Mouse (Mus musculus) spleen, adult 2 months (tissue): ENCODE measurements around the gene Clcf1. TPM values are rescaled to one million over a fixed set of nuclear protein-coding genes. Genes with fewer than 3 reads are reported as not detected.
A peak's percentile ranks its signal among the peaks of the same experiment; 100 is the strongest.

Experiments
- DNase-seq, 2 experiments: peaks; one replicate each; pipeline versions ENCODE4 v3.0.0 to v3.0.0-alpha.2; 2012 to 2021; ENCODE audit warnings: low spot score in 2 of 2, low read depth in 1 of 2
- H3K27ac ChIP-seq: fragments of 200-500 bp; 2 replicates; pipeline ENCODE4 v1.5.1; 2012; ENCODE audit warnings: low read length, inconsistent platforms; ENCODE audit not compliant: insufficient read depth
- H3K27me3 ChIP-seq: fragments of 200-500 bp; 2 replicates; pipeline ENCODE4 v1.6.1; 2012; ENCODE audit warnings: mild to moderate bottlenecking, moderate library complexity, low read length, inconsistent platforms; ENCODE audit not compliant: control insufficient read depth, insufficient read depth
- H3K36me3 ChIP-seq: fragments of 200-500 bp; 2 replicates; pipeline ENCODE4 v1.6.1; 2012; ENCODE audit warnings: mild to moderate bottlenecking, low read length, inconsistent platforms; ENCODE audit not compliant: control insufficient read depth, insufficient read depth
- H3K4me1 ChIP-seq: fragments of 200-500 bp; 2 replicates; pipeline ENCODE4 v1.6.1; 2011; ENCODE audit warnings: inconsistent platforms; ENCODE audit not compliant: control insufficient read depth, insufficient read depth, insufficient read length
- H3K4me3 ChIP-seq: fragments of 200-500 bp; 2 replicates; pipeline ENCODE4 v1.5.1; 2011; ENCODE audit warnings: mild to moderate bottlenecking, inconsistent platforms; ENCODE audit not compliant: insufficient read depth, insufficient read length; ENCODE audit errors: extremely low read depth
- CTCF ChIP-seq: fragments of 200-500 bp; IDR thresholded peaks from 2 replicates; pipeline ENCODE4 v1.5.1; 2011; ENCODE audit warnings: mild to moderate bottlenecking, inconsistent platforms; ENCODE audit not compliant: insufficient read depth, insufficient read length, insufficient replicate concordance; ENCODE audit errors: extremely low read depth
- POLR2A ChIP-seq: fragments of 200-500 bp; IDR thresholded peaks from 2 replicates; pipeline ENCODE4 v1.6.1; 2011; ENCODE audit warnings: low read depth, low read length, inconsistent platforms
- WGBS: fragments of 180-500 bp; shearing (Covaris S2); methylation state at CpG from one replicate; pipeline ENCODE4 v1.1.7; 2018; 5-methylcytosine and 5-hydroxymethylcytosine counted together
- polyA plus RNA-seq: library from polyadenylated mRNA; depleted of rRNA; stranded (reverse); fragments of >200 nt; gene quantifications from 2 replicates; pipeline ENCODE4 v1.2.3, GENCODE M21; 2012

Clcf1 gene
- polyA plus RNA-seq, 1 experiment, result 128 TPM

DNA sequence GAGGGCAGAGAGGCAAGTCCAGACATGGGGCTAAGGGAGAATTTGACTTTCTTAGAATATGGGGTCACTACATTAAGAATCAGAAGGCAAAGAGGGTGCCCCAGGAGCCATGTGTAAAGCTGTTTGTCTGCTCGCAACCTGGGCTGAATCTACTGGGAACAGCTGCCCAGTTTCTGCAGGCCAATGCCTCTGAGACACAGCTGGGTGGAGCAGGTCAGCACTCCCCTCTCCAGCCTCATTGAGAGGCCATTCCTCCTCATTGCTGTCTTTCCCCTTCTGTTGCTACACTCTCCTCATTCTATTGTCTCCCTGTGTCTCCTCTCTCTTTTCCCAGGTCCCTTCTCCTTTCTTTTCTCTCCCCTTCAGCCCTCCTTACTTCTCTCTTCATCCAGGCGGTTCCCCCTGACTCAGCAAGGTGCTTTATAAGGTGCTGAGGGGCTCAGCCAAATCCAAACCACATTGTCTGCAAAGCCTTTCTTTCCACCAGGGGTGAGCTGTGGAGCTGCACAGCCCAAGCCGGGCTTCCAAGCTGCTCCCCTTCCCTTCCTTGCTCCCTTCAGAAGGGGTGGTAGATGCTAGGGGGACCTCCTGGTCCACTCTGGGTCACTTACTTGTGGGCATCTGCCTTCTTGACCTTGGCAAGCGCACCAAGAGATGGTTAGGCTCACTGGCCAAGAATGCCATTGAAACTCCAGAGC is 2.0 kb upstream of the Clcf1 start:
- DNase-seq, result no peak
- Histone ChIP-seq H3K27me3 (no peaks in the 10 kb centered on the region), H3K36me3 (peaks cover 2% of the 10 kb centered on the region; the same call in 1 of the 2 replicates), H3K27ac (no peak overlapping the region), H3K4me1 (peaks cover 32% of the 10 kb centered on the region), H3K4me3 (no peak overlapping the region)
- 85% methylated on average over 4 of the region's 4 CpGs for WGBS
- TF ChIP-seq CTCF (no peak), POLR2A (no peak)

- no peaks in the 10 kb centered on the region for H3K27me3 ChIP-seq
- H3K4me3 ChIP-seq, result peak overlapping the region; percentile 42; the same call in 1 of the 2 replicates
- TF ChIP-seq CTCF (no peak), POLR2A (no peak)
- H3K36me3 ChIP-seq, result peaks cover 2% of the 10 kb centered on the region; the same call in 1 of the 2 replicates
- H3K27ac ChIP-seq, result peak overlapping the region; percentile 78
- DNase-seq, result no peak
- peaks cover 46% of the 10 kb centered on the region for H3K4me1 ChIP-seq
- 17% methylated on average over 9 of the region's 9 CpGs for WGBS
Measured at GRCm38 (mm10) chr19:4213524-4213974, 489 bp upstream of the Clcf1 start.

DNA sequence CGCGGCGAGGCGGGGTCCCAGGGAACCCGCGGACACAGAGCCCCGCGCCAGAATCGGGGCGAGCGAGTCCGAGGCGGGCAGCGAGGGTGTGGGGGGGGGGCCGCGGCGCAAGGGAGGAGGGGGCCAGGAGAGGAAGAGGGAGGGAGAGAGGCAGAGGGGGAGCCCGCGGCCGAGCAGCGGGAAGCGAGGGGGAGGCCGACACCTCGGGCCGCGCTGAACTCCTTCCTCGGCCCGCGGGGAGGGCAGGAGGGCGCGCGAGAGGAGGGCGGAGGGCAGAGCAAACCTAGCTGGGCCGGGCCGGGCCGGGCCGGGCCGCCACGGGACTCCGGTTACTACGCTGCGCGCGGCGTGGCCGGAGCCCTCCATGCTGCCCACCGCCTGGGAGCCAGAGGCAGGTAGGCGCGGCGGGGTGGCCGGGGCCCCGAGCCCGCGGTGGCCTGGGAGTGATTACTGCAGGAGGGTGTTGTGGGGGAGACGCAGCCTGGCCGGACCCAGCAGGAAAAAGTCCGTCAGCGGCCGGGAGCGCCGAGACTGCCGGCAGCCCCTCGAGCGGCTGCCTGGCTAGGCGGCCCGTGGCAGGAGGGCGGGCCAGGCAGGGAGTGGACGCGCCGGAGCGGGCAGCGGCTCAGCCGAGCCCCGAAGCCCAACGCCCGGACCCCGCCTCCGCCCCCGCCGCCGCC is 873 bp downstream of the Clcf1 start:
- no peak for DNase-seq
- Histone ChIP-seq H3K27ac (peak overlapping the region; percentile 98), H3K36me3 (peaks cover 2% of the 10 kb centered on the region; the same call in 1 of the 2 replicates), H3K4me1 (peaks cover 51% of the 10 kb centered on the region), H3K27me3 (no peaks in the 10 kb centered on the region), H3K4me3 (peak overlapping the region; percentile 88)
- WGBS, result 1% methylated on average over 69 of the region's 81 CpGs
- TF ChIP-seq CTCF (no peak), POLR2A (no peak)

DNA sequence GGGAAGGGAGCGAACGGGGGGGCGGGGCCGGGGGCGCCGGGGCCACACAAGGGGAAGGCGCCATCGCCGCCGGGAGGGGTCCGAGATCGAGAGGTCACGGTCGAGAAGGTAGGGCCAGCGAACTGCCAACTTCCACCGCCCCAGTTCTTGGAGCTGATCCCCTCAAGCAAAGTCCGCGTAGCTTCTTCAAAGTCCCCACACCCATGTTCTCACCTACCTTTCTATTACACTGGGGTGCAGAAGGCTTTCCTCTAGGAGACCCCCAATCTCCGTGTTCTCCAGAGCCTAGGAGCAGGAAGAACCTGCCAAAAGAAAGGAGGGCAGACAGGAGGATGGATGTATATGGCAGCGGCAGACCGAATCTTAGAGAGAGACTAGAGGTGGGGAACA is 1.4 kb downstream of the Clcf1 start:
- peak overlapping the region; percentile 88 for H3K4me3 ChIP-seq
- WGBS, result under 1% methylated on average over 18 of the region's 21 CpGs
- H3K4me1 ChIP-seq, result peaks cover 56% of the 10 kb centered on the region

DNA sequence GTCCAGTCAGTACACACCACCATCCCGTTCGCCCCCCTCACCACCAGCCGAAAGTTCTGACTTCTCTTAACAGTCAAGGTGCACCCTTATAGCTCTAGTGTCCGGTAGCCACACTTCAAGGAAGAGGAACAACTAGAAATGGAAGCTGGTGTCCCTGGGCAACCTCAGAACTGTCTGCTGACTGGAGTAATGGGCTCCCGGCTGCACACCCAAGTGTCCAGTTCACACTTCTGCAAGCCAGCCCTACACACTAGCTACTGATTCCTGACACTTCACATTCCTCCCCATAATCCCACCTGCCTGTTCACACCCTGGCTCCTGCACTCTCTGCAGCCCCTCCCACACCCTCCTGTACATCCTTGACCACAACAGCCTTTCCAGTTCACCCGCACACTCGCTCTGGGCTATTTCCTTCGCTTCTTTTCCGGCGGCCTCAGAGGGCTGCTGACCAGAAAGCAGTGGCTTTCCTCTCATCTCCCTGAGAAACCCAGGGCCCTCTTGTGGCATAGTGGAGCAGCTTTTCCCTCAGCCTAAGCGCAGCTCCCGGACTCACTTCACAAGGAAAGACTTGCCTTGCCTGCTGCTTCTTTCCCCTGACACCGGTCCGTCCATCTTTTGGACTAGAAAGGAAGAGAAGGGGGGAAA is 2.1 kb downstream of the Clcf1 start:
- Histone ChIP-seq H3K27me3 (no peaks in the 10 kb centered on the region), H3K4me3 (peak overlapping the region; percentile 49)
- 33% methylated on average over 14 of the region's 14 CpGs for WGBS

More for the DNA sequence above, 1.4 kb downstream of the Clcf1 start:
- no peak for TF ChIP-seq POLR2A
- no peak for TF ChIP-seq CTCF
- Histone ChIP-seq H3K27me3 (no peaks in the 10 kb centered on the region), H3K36me3 (peaks cover 2% of the 10 kb centered on the region; the same call in 1 of the 2 replicates), H3K27ac (peak overlapping the region; percentile 38)
- DNase-seq, result no peak

DNA sequence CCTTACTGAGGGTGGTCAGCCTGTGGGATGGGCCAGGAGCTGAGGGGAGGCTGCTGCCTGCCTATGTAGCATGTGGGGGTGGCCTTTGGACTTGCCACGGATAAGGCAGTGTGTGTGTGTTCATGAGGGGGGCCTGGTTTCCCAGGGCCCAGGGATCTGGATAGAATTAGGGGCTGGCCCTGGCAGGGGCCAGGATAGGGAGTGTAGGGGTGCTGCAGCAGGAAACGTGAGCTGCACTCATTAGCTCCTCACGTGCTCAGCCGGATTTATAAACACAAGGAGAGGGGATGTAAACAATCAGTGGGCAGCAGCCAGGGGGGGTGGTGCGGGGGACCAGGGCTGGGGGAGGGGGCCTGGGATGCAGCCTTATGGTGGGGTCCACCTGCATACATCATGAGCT is 3.1 kb downstream of the Clcf1 start:
- no peak for TF ChIP-seq POLR2A
- TF ChIP-seq CTCF, result no peak
- 40% methylated on average over 5 of the region's 5 CpGs for WGBS
- DNase-seq, result no peak
- Histone ChIP-seq H3K27me3 (no peaks in the 10 kb centered on the region), H3K4me1 (peaks cover 73% of the 10 kb centered on the region), H3K4me3 (peak overlapping the region; percentile 16; the same call in 1 of the 2 replicates), H3K27ac (peak overlapping the region; percentile 73), H3K36me3 (peaks cover 2% of the 10 kb centered on the region; the same call in 1 of the 2 replicates)

More for the DNA sequence above, 2.1 kb downstream of the Clcf1 start:
- no peak for TF ChIP-seq POLR2A
- no peak for TF ChIP-seq CTCF
- H3K27ac ChIP-seq, result peak overlapping the region; percentile 73
- H3K36me3 ChIP-seq, result peaks cover 2% of the 10 kb centered on the region; the same call in 1 of the 2 replicates
- no peak for DNase-seq
- peaks cover 63% of the 10 kb centered on the region for H3K4me1 ChIP-seq

- peaks cover 73% of the 10 kb centered on the region for H3K4me1 ChIP-seq
- no peak overlapping the region for H3K4me3 ChIP-seq
- H3K27ac ChIP-seq, result peak overlapping the region; percentile 68
- H3K27me3 ChIP-seq, result no peaks in the 10 kb centered on the region
- no peak for TF ChIP-seq POLR2A
- no peak for TF ChIP-seq CTCF
- WGBS, result 59% methylated on average over 3 of the region's 3 CpGs
- no peak for DNase-seq
- peaks cover 7% of the 10 kb centered on the region for H3K36me3 ChIP-seq
Measured at GRCm38 (mm10) chr19:4217855-4218254, 3.8 kb downstream of the Clcf1 start.
